Mouse (Mus musculus) stomach, embryonic 15.5 days (tissue): Measurements from ENCODE around the gene Aldh18a1. TPM values are rescaled to one million over a fixed set of nuclear protein-coding genes. Genes with fewer than 3 reads are reported as not detected.

Experiments
- ATAC-seq: fragments of 200-750 bp; cut with Nextera tagmentation; 2 replicates; pipeline ENCODE4 v1.8.0; 2017; ENCODE audit warnings: low read depth, moderate number of reproducible peaks, moderate TSS enrichment; ENCODE audit not compliant: insufficient read depth, low FRiP score
- H3K27ac ChIP-seq: fragments of 300-500 bp; sonication (generic); 2 replicates; pipeline ENCODE4 v1.5.1; 2015; ENCODE audit warnings: mild to moderate bottlenecking, inconsistent platforms
- H3K27me3 ChIP-seq: fragments of 300-500 bp; sonication (generic); replicated peaks from 2 replicates; pipeline ENCODE4 v1.6.1; 2015; ENCODE audit warnings: inconsistent platforms
- H3K36me3 ChIP-seq: fragments of 300-500 bp; sonication (generic); 2 replicates; pipeline ENCODE4 v1.6.1; 2015; ENCODE audit warnings: inconsistent platforms
- H3K4me1 ChIP-seq: fragments of 300-500 bp; sonication (generic); 2 replicates; pipeline ENCODE4 v1.6.1; 2015; ENCODE audit warnings: inconsistent platforms
- H3K4me2 ChIP-seq: fragments of 300-500 bp; sonication (generic); 2 replicates; pipeline ENCODE4 v1.6.1; 2015; ENCODE audit warnings: mild to moderate bottlenecking, inconsistent platforms
- H3K4me3 ChIP-seq: fragments of 300-500 bp; sonication (generic); replicated peaks from 2 replicates; pipeline ENCODE4 v1.5.1; 2015; ENCODE audit warnings: inconsistent platforms
- H3K9ac ChIP-seq: fragments of 300-500 bp; sonication (generic); 2 replicates; pipeline ENCODE4 v1.6.1; 2015; ENCODE audit warnings: inconsistent platforms
- H3K9me3 ChIP-seq: fragments of 300-500 bp; sonication (generic); 2 replicates; pipeline ENCODE4 v1.6.1; 2016; ENCODE audit warnings: inconsistent platforms
- WGBS: fragments of 180-500 bp; shearing (Covaris S2); methylation state at CpG from one replicate; pipeline ENCODE4 v1.1.7; 2015; 5-methylcytosine and 5-hydroxymethylcytosine counted together
- polyA plus RNA-seq: library from polyadenylated mRNA; unstranded; fragments of >200 nt; fragmentation: Nextera tagmentation; extraction: Ambion mirVana; gene quantifications from 2 replicates; pipeline ENCODE4 v1.2.1, GENCODE M21; 2015

The Aldh18a1 gene
- polyA plus RNA-seq, 1 experiment from 2014 or later = 99.9 TPM

DNA sequence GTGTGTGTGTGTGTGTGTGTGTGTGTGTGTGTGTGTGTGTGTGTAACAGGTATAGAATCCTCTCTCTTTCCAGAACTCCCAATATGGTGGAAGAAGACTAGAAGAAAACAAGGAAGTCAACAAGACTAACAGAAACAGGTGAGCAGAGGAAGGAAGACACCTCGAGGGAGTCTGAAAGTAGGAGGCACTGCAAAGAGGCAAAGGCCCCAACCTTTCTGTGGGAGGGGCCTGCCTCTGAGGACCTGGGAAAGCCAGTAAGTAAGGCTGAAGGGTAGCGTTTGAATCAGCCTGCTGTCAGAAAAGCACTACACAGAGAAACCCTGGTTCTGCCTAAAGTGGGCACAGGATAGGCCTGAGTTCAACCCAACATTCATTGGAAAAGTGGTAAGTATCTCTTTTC lies 79.4 kb downstream of the Aldh18a1 start:
- Histone ChIP-seq H3K4me3 (no peak overlapping the region), H3K36me3 (no peaks in the 10 kb centered on the region), H3K9me3 (no peaks in the 10 kb centered on the region), H3K4me2 (no peak overlapping the region), H3K9ac (no peak overlapping the region), H3K27me3 (no peaks in the 10 kb centered on the region), H3K4me1 (peaks cover 11% of the 10 kb centered on the region), H3K27ac (no peak overlapping the region)
- ATAC-seq = no peak
- whole genome bisulfite sequencing = 46% methylated on average over 2 of the region's 2 CpGs

DNA sequence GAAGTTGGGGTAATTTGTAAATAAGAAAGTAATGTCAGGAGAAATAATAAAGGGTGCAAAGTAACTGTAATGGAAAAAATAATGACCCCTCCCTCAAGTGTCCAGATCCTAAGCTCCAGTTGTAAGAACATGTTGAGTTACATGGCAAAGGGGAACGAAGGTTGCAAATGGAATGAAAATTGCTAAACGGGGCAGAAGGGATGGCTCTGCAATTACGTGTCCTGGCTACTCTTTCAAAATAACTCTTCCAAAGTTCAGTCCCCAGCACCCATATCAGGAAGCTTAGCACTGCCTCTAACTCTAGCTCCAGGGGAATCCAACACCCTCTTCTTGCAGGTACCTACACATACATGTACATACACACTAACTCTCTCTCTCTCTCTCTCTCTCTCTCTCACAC lies 81.3 kb downstream of the Aldh18a1 start:
- no peaks in the 10 kb centered on the region for H3K27me3 ChIP-seq
- H3K36me3 ChIP-seq = no peaks in the 10 kb centered on the region
- no peak overlapping the region for H3K9ac ChIP-seq
- no peak for ATAC-seq
- H3K4me3 ChIP-seq = no peak overlapping the region
- no peak overlapping the region for H3K27ac ChIP-seq
- H3K4me2 ChIP-seq = no peak overlapping the region
- H3K4me1 ChIP-seq = peaks cover 2% of the 10 kb centered on the region; the same call in 1 of the 2 replicates
- 88% methylated on average over 3 of the region's 3 CpGs for WGBS
- H3K9me3 ChIP-seq = no peaks in the 10 kb centered on the region

DNA sequence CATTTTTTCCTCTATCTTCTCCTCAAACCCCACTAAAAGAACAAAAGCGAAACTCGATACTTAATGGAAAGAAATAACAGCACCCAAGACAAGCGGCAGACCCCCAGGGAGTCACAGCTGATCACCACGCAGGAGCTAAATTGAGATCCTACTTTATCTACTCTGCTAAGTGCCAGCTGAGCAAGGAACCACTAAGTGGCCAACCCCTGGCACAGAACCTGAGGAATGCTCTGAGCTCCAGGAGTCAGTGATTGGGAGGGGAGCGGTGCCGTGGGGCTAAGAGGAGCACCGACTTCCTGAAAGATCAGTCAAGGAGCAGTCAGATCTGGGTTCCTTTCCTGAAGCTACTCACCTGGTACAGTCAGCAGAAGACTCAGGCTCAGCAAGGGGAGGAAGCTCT lies 83.9 kb downstream of the Aldh18a1 start:
- H3K36me3 ChIP-seq = no peaks in the 10 kb centered on the region
- H3K9me3 ChIP-seq = no peaks in the 10 kb centered on the region
- H3K27ac ChIP-seq = no peak overlapping the region
- ATAC-seq = no peak
- no peaks in the 10 kb centered on the region for H3K4me1 ChIP-seq
- H3K4me2 ChIP-seq = no peak overlapping the region
- no peak overlapping the region for H3K4me3 ChIP-seq
- H3K27me3 ChIP-seq = no peaks in the 10 kb centered on the region
- WGBS = 73% methylated on average over 7 of the region's 7 CpGs
- H3K9ac ChIP-seq = no peak overlapping the region

Other genes with a start within 250 kb of the Aldh18a1 start
- gene Sorbs1, start 74.7 kb downstream of the Aldh18a1 start, polyA plus RNA-seq = 78.2 and 81.0 TPM in 2 replicates
- 7.7 and 10.5 TPM in 2 replicates for gene Tctn3, start 23.8 kb upstream of the Aldh18a1 start, polyA plus RNA-seq
- gene Entpd1, start 23.9 kb upstream of the Aldh18a1 start, polyA plus RNA-seq = 10.3 and 10.9 TPM in 2 replicates
- gene Cc2d2b, start 160.3 kb upstream of the Aldh18a1 start, polyA plus RNA-seq = 0.17 and 0.40 TPM in 2 replicates
- 9.7 and 10.2 TPM in 2 replicates for gene Ccnj, start 242.8 kb upstream of the Aldh18a1 start, polyA plus RNA-seq